Mouse (Mus musculus) ES-Bruce4 (cell line): ENCODE data around the gene Pigp.

Source experiments
- CTCF ChIP-seq: IDR thresholded peaks from one replicate; pipeline ENCODE4 v1.8.1; 2011; ENCODE audit warnings: low read depth, low read length
- EP300 ChIP-seq: IDR thresholded peaks from 2 replicates; pipeline ENCODE4 v1.6.1; 2011; ENCODE audit warnings: low read depth, low read length; ENCODE audit not compliant: insufficient read depth

- no peak for TF ChIP-seq CTCF
- no peak for TF ChIP-seq EP300
Measured at GRCm38 (mm10) chr16:94369596-94370172, 2.0 kb downstream of the Pigp start.
